18 mouse cellular contexts compared by ENCODE assay signal in genomic region chr2:82519951-82520350, GRCm38 (mm10).
"Had no signal": no experiment of that assay in that cellular context is flagged by ENCODE, and none has a peak within 500 bp of the region (broad histone marks: within the 10 kb centered on the region; RNA-seq: fewer than 3 reads in every experiment).

No protein-coding gene starts in this region.

- H3K4me1 ChIP-seq: liver, embryonic 13.5 days; midbrain, embryonic 12.5 days; midbrain, embryonic 15.5 days; stomach, embryonic 15.5 days had no signal

- H3K27ac ChIP-seq: left cerebral cortex, adult 2 months; liver, embryonic 13.5 days; midbrain, embryonic 12.5 days; midbrain, embryonic 15.5 days; neural tube, embryonic 13.5 days; stomach, embryonic 15.5 days had no signal

- H3K4me2 ChIP-seq: liver, embryonic 13.5 days; midbrain, embryonic 12.5 days; midbrain, embryonic 15.5 days; neural tube, embryonic 13.5 days; stomach, embryonic 15.5 days had no signal

- H3K4me3 ChIP-seq: left cerebral cortex, adult 2 months; liver, embryonic 13.5 days; midbrain, embryonic 12.5 days; midbrain, embryonic 15.5 days; myocyte; neural tube, embryonic 13.5 days; stomach, embryonic 15.5 days had no signal

- DNase-seq: kidney, adult 9 months; kidney, postnatal 14 days; kidney, postnatal 4 days; layer of hippocampus, postnatal 36 days; liver, embryonic 13.5 days; lung, adult 2 months; lung, postnatal 14 days; lung, postnatal 4 days; retina, postnatal 1 day; right cerebral cortex, postnatal 25 days; spleen, adult 18-20 months; thymus, postnatal 25 days had no signal

- H3K27me3 ChIP-seq: liver, embryonic 13.5 days; midbrain, embryonic 12.5 days; midbrain, embryonic 15.5 days; neural tube, embryonic 13.5 days; stomach, embryonic 15.5 days had no signal

- ATAC-seq: midbrain, embryonic 15.5 days had no signal

- H3K9me3 ChIP-seq: liver, embryonic 13.5 days; midbrain, embryonic 12.5 days; midbrain, embryonic 15.5 days; neural tube, embryonic 13.5 days; stomach, embryonic 15.5 days had no signal

- H3K9ac ChIP-seq: liver, embryonic 13.5 days; midbrain, embryonic 12.5 days; midbrain, embryonic 15.5 days; neural tube, embryonic 13.5 days; stomach, embryonic 15.5 days had no signal

- H3K36me3 ChIP-seq: liver, embryonic 13.5 days; midbrain, embryonic 12.5 days; midbrain, embryonic 15.5 days; neural tube, embryonic 13.5 days; stomach, embryonic 15.5 days had no signal
